Mouse (Mus musculus): ENCODE measurements around the gene D430041D05Rik. TPM values are rescaled to one million over a fixed set of nuclear protein-coding genes. Genes with fewer than 3 reads are reported as not detected.

Gene D430041D05Rik
- polyA plus RNA-seq, 1 experiment from 2014 or later, result 0.05 TPM

DNA sequence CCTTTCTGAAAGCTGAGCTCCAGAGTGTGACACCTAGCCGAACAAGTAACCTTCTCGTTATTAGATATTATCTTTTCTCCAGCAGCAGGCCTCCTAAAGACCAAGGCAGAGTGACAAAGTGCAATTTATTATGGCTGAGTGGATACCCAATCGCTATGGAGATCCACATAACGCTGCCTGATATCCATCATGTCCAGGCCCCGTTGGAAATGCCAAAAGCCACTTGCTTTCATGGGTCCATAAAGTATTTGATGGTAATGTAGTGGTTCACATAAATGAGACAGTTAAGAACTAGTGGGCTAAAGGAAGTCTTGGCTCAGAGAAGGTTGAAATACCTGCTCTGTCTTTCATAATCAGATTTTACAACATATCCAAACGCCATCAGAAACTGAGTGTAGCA is 97.6 kb downstream of the D430041D05Rik start:
- Histone ChIP-seq H3K9me3 (ENCODE audit: control insufficient read depth, low read length) (no peaks in the 10 kb centered on the region), H3K27me3 (ENCODE audit: control insufficient read depth, insufficient read depth, low read length) (no peaks in the 10 kb centered on the region), H3K4me3 (ENCODE audit: control insufficient read depth in 1 of 2, insufficient read depth in 1 of 2, low read depth in 1 of 2, low read length in 2 of 2) (no peak overlapping the region), H3K36me3 (ENCODE audit: control insufficient read depth, insufficient read depth, low read length) (no peaks in the 10 kb centered on the region), H3K4me1 (ENCODE audit: control insufficient read depth in 2 of 2, insufficient read depth in 2 of 2, low read length in 2 of 2) (no peaks in the 10 kb centered on the region), H3K27ac (replicated peaks in 1 of 2; ENCODE audit: control insufficient read depth in 1 of 2, insufficient read depth in 1 of 2, low read depth in 2 of 2, low read length in 2 of 2) (no peak overlapping the region), H3K4me2 (ENCODE audit: low read length) (no peak overlapping the region), H3K9ac (ENCODE audit: low read length) (no peak overlapping the region)
- ATAC-seq (ENCODE audit: insufficient number of reproducible peaks, insufficient read depth, low FRiP score, low read depth), result no peak
- WGBS, result 81% methylated on average over 6 of the region's 6 CpGs

DNA sequence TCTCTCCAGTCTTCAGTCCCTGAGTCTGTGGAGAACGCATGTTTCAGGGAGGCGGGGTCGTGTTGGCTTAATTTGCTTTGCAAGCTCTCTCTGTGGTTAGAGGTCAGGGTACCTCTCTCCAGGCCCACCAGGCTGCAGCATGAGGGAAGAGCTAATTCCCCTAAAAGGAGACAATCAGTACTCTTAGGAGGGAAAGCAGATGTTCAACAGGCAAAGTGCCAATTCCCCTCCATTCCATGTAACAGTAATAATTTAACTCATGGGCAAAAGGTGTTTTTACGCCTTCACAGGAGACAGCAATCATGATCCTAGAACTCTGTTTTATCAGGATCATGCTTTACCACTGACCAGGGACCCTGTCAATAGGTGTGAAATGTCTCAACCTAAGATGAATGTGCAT is 103.7 kb downstream of the D430041D05Rik start:
- Histone ChIP-seq H3K36me3 (ENCODE audit: control insufficient read depth, insufficient read depth, low read length) (no peaks in the 10 kb centered on the region), H3K9me3 (ENCODE audit: control insufficient read depth, low read length) (no peaks in the 10 kb centered on the region), H3K27me3 (ENCODE audit: control insufficient read depth, insufficient read depth, low read length) (no peaks in the 10 kb centered on the region), H3K27ac (replicated peaks in 1 of 2; ENCODE audit: control insufficient read depth in 1 of 2, insufficient read depth in 1 of 2, low read depth in 2 of 2, low read length in 2 of 2) (no peak overlapping the region), H3K4me3 (ENCODE audit: control insufficient read depth in 1 of 2, insufficient read depth in 1 of 2, low read depth in 1 of 2, low read length in 2 of 2) (no peak overlapping the region), H3K9ac (ENCODE audit: low read length) (no peak overlapping the region), H3K4me2 (ENCODE audit: low read length) (no peak overlapping the region), H3K4me1 (ENCODE audit: control insufficient read depth in 2 of 2, insufficient read depth in 2 of 2, low read length in 2 of 2) (no peaks in the 10 kb centered on the region)
- ATAC-seq (ENCODE audit: insufficient number of reproducible peaks, insufficient read depth, low FRiP score, low read depth), result no peak
- 68% methylated on average over 4 of the region's 4 CpGs for WGBS

DNA sequence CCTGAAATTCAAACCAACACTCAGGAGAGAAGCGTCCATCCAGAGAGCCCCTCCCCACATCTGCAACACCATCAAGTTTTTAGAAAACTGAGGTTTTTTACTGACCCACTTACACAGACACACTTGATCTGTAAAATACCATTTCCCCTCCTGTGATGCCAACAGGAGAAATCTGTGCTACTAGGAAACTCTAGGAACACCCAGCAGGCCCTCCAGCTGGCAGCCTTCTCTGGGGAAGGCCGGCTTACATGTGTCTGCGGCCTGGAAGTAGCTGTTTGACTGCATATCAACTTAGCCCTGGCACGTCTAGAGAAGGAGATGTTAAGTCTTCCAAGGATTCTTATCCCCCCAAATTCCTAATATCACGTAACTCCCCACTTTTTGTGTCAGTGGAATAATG is 105.1 kb downstream of the D430041D05Rik start:
- H3K36me3 ChIP-seq (ENCODE audit: control insufficient read depth, insufficient read depth, low read length), result no peaks in the 10 kb centered on the region
- H3K4me2 ChIP-seq (ENCODE audit: low read length), result no peak overlapping the region
- no peaks in the 10 kb centered on the region for H3K4me1 ChIP-seq (ENCODE audit: control insufficient read depth in 2 of 2, insufficient read depth in 2 of 2, low read length in 2 of 2)
- no peak for ATAC-seq (ENCODE audit: insufficient number of reproducible peaks, insufficient read depth, low FRiP score, low read depth)
- no peak overlapping the region for H3K27ac ChIP-seq (replicated peaks in 1 of 2; ENCODE audit: control insufficient read depth in 1 of 2, insufficient read depth in 1 of 2, low read depth in 2 of 2, low read length in 2 of 2)
- H3K27me3 ChIP-seq (ENCODE audit: control insufficient read depth, insufficient read depth, low read length), result no peaks in the 10 kb centered on the region
- H3K9ac ChIP-seq (ENCODE audit: low read length), result no peak overlapping the region
- WGBS, result 76% methylated on average over 5 of the region's 5 CpGs
- H3K9me3 ChIP-seq (ENCODE audit: control insufficient read depth, low read length), result no peaks in the 10 kb centered on the region
- no peak overlapping the region for H3K4me3 ChIP-seq (ENCODE audit: control insufficient read depth in 1 of 2, insufficient read depth in 1 of 2, low read depth in 1 of 2, low read length in 2 of 2)

- Histone ChIP-seq H3K4me3 (ENCODE audit: control insufficient read depth in 1 of 2, insufficient read depth in 1 of 2, low read depth in 1 of 2, low read length in 2 of 2) (no peak overlapping the region), H3K4me2 (ENCODE audit: low read length) (no peak overlapping the region), H3K27me3 (ENCODE audit: control insufficient read depth, insufficient read depth, low read length) (no peaks in the 10 kb centered on the region), H3K9ac (ENCODE audit: low read length) (no peak overlapping the region), H3K9me3 (ENCODE audit: control insufficient read depth, low read length) (no peaks in the 10 kb centered on the region), H3K4me1 (ENCODE audit: control insufficient read depth in 2 of 2, insufficient read depth in 2 of 2, low read length in 2 of 2) (no peaks in the 10 kb centered on the region), H3K36me3 (ENCODE audit: control insufficient read depth, insufficient read depth, low read length) (no peaks in the 10 kb centered on the region), H3K27ac (replicated peaks in 1 of 2; ENCODE audit: control insufficient read depth in 1 of 2, insufficient read depth in 1 of 2, low read depth in 2 of 2, low read length in 2 of 2) (no peak overlapping the region)
- WGBS, result 67% methylated on average over 1 of the region's 1 CpGs
- no peak for ATAC-seq (ENCODE audit: insufficient number of reproducible peaks, insufficient read depth, low FRiP score, low read depth)
Observed at GRCm38 (mm10) chr2:104299912-104300311, 110.9 kb downstream of the D430041D05Rik start.

GRCm38 (mm10) chr2:104299160-104299559 is 111.7 kb downstream of the D430041D05Rik start:
- 9% methylated on average over 7 of the region's 7 CpGs for WGBS
- no peak for ATAC-seq (ENCODE audit: insufficient number of reproducible peaks, insufficient read depth, low FRiP score, low read depth)
- H3K36me3 ChIP-seq (ENCODE audit: control insufficient read depth, insufficient read depth, low read length), result no peaks in the 10 kb centered on the region
- no peak overlapping the region for H3K4me2 ChIP-seq (ENCODE audit: low read length)
- no peak overlapping the region for H3K27ac ChIP-seq (replicated peaks in 1 of 2; ENCODE audit: control insufficient read depth in 1 of 2, insufficient read depth in 1 of 2, low read depth in 2 of 2, low read length in 2 of 2)
- H3K9ac ChIP-seq (ENCODE audit: low read length), result no peak overlapping the region
- no peaks in the 10 kb centered on the region for H3K4me1 ChIP-seq (ENCODE audit: control insufficient read depth in 2 of 2, insufficient read depth in 2 of 2, low read length in 2 of 2)
- H3K9me3 ChIP-seq (ENCODE audit: control insufficient read depth, low read length), result no peaks in the 10 kb centered on the region
- H3K4me3 ChIP-seq (ENCODE audit: control insufficient read depth in 1 of 2, insufficient read depth in 1 of 2, low read depth in 1 of 2, low read length in 2 of 2), result no peak overlapping the region
- no peaks in the 10 kb centered on the region for H3K27me3 ChIP-seq (ENCODE audit: control insufficient read depth, insufficient read depth, low read length)

GRCm38 (mm10) chr2:104286821-104287220 is 124.0 kb downstream of the D430041D05Rik start:
- no peak overlapping the region for H3K4me2 ChIP-seq (ENCODE audit: low read length)
- H3K4me3 ChIP-seq (ENCODE audit: control insufficient read depth in 1 of 2, insufficient read depth in 1 of 2, low read depth in 1 of 2, low read length in 2 of 2), result no peak overlapping the region
- H3K4me1 ChIP-seq (ENCODE audit: control insufficient read depth in 2 of 2, insufficient read depth in 2 of 2, low read length in 2 of 2), result no peaks in the 10 kb centered on the region
- no peak overlapping the region for H3K9ac ChIP-seq (ENCODE audit: low read length)
- no peaks in the 10 kb centered on the region for H3K36me3 ChIP-seq (ENCODE audit: control insufficient read depth, insufficient read depth, low read length)
- no peak for ATAC-seq (ENCODE audit: insufficient number of reproducible peaks, insufficient read depth, low FRiP score, low read depth)
- no peak overlapping the region for H3K27ac ChIP-seq (replicated peaks in 1 of 2; ENCODE audit: control insufficient read depth in 1 of 2, insufficient read depth in 1 of 2, low read depth in 2 of 2, low read length in 2 of 2)
- WGBS, result 64% methylated on average over 3 of the region's 3 CpGs
- H3K9me3 ChIP-seq (ENCODE audit: control insufficient read depth, low read length), result no peaks in the 10 kb centered on the region
- no peaks in the 10 kb centered on the region for H3K27me3 ChIP-seq (ENCODE audit: control insufficient read depth, insufficient read depth, low read length)

- WGBS, result 93% methylated on average over 8 of the region's 8 CpGs
- ATAC-seq (ENCODE audit: insufficient number of reproducible peaks, insufficient read depth, low FRiP score, low read depth), result no peak
- Histone ChIP-seq H3K27ac (replicated peaks in 1 of 2; ENCODE audit: control insufficient read depth in 1 of 2, insufficient read depth in 1 of 2, low read depth in 2 of 2, low read length in 2 of 2) (no peak overlapping the region), H3K9ac (ENCODE audit: low read length) (no peak overlapping the region), H3K4me1 (ENCODE audit: control insufficient read depth in 2 of 2, insufficient read depth in 2 of 2, low read length in 2 of 2) (no peaks in the 10 kb centered on the region), H3K4me3 (ENCODE audit: control insufficient read depth in 1 of 2, insufficient read depth in 1 of 2, low read depth in 1 of 2, low read length in 2 of 2) (no peak overlapping the region), H3K9me3 (ENCODE audit: control insufficient read depth, low read length) (no peaks in the 10 kb centered on the region), H3K27me3 (ENCODE audit: control insufficient read depth, insufficient read depth, low read length) (no peaks in the 10 kb centered on the region), H3K36me3 (ENCODE audit: control insufficient read depth, insufficient read depth, low read length) (no peaks in the 10 kb centered on the region), H3K4me2 (ENCODE audit: low read length) (no peak overlapping the region)
Observed at GRCm38 (mm10) chr2:104283401-104283955, 127.3 kb downstream of the D430041D05Rik start.

DNA sequence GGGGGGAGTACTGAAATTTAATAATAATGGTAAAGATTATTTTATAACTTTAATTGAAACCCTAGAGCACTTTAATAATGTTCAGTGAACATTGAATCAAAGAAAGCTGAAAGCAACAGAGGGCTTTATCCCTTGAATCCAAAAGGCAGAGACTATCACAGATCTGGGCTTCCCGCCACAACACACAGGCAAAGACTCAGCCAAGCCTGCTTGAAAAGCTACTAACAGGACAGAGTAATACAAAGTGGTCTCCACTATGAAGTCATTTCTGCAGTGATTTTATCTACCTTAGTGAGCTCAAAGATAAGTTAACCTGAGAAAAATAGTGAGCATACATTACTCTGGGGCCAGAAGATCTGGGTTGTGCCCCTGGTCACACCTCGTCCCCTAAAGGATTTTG is 128.0 kb downstream of the D430041D05Rik start:
- Histone ChIP-seq H3K4me1 (ENCODE audit: control insufficient read depth in 2 of 2, insufficient read depth in 2 of 2, low read length in 2 of 2) (no peaks in the 10 kb centered on the region), H3K27ac (replicated peaks in 1 of 2; ENCODE audit: control insufficient read depth in 1 of 2, insufficient read depth in 1 of 2, low read depth in 2 of 2, low read length in 2 of 2) (no peak overlapping the region), H3K9ac (ENCODE audit: low read length) (no peak overlapping the region), H3K9me3 (ENCODE audit: control insufficient read depth, low read length) (no peaks in the 10 kb centered on the region), H3K36me3 (ENCODE audit: control insufficient read depth, insufficient read depth, low read length) (no peaks in the 10 kb centered on the region), H3K4me3 (ENCODE audit: control insufficient read depth in 1 of 2, insufficient read depth in 1 of 2, low read depth in 1 of 2, low read length in 2 of 2) (no peak overlapping the region), H3K4me2 (ENCODE audit: low read length) (no peak overlapping the region), H3K27me3 (ENCODE audit: control insufficient read depth, insufficient read depth, low read length) (no peaks in the 10 kb centered on the region)
- ATAC-seq (ENCODE audit: insufficient number of reproducible peaks, insufficient read depth, low FRiP score, low read depth), result no peak
- WGBS, result 77% methylated on average over 2 of the region's 2 CpGs

Measured in heart, embryonic 14.5 days (tissue).